Mouse (Mus musculus) liver, embryonic 14 days (tissue): ENCODE data around the gene Ncr1. TPM values are rescaled to one million over a fixed set of nuclear protein-coding genes. Genes with fewer than 3 reads are reported as not detected.

Source experiments
- polyA plus RNA-seq: library from polyadenylated mRNA; depleted of rRNA; stranded (reverse); fragments of >200 nt; gene quantifications from 2 replicates; pipeline ENCODE4 v1.2.3, GENCODE M21; 2012; rRNA removed

Gene Ncr1
- polyA plus RNA-seq, result 0.01 TPM in 1 of 2 replicates, not detected in the other

DNA sequence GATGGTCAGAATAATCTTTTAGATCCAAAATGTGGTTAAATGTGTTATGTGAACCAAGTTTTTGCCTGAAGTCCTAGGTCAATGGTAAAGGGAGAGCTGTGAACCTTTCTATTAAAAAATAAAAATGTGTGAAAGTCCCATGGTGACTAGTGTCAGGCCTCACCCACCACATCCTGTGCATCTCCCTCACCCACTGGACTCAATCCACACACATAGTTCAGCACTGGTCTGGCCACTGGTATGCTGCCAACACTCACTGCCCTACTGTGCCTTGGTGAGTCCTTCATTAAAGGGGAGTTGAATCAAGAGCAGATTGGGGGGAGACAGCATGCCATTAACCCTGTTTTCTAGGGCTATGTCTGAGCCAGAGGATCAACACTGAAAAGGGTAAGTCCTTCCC, at the start of gene Ncr1:
Ncr1 (plus strand) TSS at position 216 of the 400 bp plus-strand sequence.

Other genes starting within 250 kb of the Ncr1 start
- gene Ttyh1, start 218.3 kb upstream of the Ncr1 start, polyA plus RNA-seq, result 0.03 and 0.07 TPM in 2 replicates
- gene Leng8, start 200.7 kb upstream of the Ncr1 start, polyA plus RNA-seq, result 47.6 and 55.3 TPM in 2 replicates
- gene Leng9, start 187.3 kb upstream of the Ncr1 start, polyA plus RNA-seq, result 0.45 and 0.53 TPM in 2 replicates
- 5.7 and 5.9 TPM in 2 replicates for gene Cdc42ep5, start 172.9 kb upstream of the Ncr1 start, polyA plus RNA-seq
- 0.20 and 0.23 TPM in 2 replicates for gene Lilra5, start 100.0 kb upstream of the Ncr1 start, polyA plus RNA-seq
- gene Gp6, start 60.0 kb downstream of the Ncr1 start, polyA plus RNA-seq, result 1.2 and 1.8 TPM in 2 replicates
- 3.2 and 4.1 TPM in 2 replicates for gene Rdh13, start 107.9 kb downstream of the Ncr1 start, polyA plus RNA-seq
- 0.50 and 1.1 TPM in 2 replicates for gene Eps8l1, start 123.0 kb downstream of the Ncr1 start, polyA plus RNA-seq
- 20.8 and 26.5 TPM in 2 replicates for gene Ppp1r12c, start 164.0 kb downstream of the Ncr1 start, polyA plus RNA-seq
- 4.0 and 12.5 TPM in 2 replicates for gene Tnnt1, start 178.7 kb downstream of the Ncr1 start, polyA plus RNA-seq
- 0.36 and 0.44 TPM in 2 replicates for gene Tnni3, start 186.5 kb downstream of the Ncr1 start, polyA plus RNA-seq
- 0.26 and 0.35 TPM in 2 replicates for gene Dnaaf3, start 194.7 kb downstream of the Ncr1 start, polyA plus RNA-seq
- 0.07 and 0.17 TPM in 2 replicates for gene Syt5, start 209.8 kb downstream of the Ncr1 start, polyA plus RNA-seq